Mouse (Mus musculus) stomach, postnatal 0 days (tissue): ENCODE results near the gene Znrd1as. TPM values are rescaled to one million over a fixed set of nuclear protein-coding genes. Genes with fewer than 3 reads are reported as not detected.

Experiments
- ATAC-seq: fragments of 200-750 bp; cut with Nextera tagmentation; 2 replicates; pipeline ENCODE4 v1.8.0; 2017; ENCODE audit not compliant: low FRiP score, low TSS enrichment
- DNase-seq: peaks from one replicate; pipeline ENCODE4 v3.0.0-alpha.2; 2016; ENCODE audit warnings: low spot score
- H3K27ac ChIP-seq: fragments of 300-500 bp; sonication (generic); replicated peaks from 2 replicates; pipeline ENCODE4 v1.5.1; 2014; ENCODE audit warnings: mild to moderate bottlenecking, control low read depth
- H3K27me3 ChIP-seq: fragments of 300-500 bp; sonication (generic); 2 replicates; pipeline ENCODE4 v1.6.1; 2014; ENCODE audit warnings: low read length; ENCODE audit not compliant: control insufficient read depth, insufficient read depth
- H3K36me3 ChIP-seq: fragments of 300-500 bp; sonication (generic); 2 replicates; pipeline ENCODE4 v1.6.1; 2014; ENCODE audit warnings: low read length, mixed read lengths; ENCODE audit not compliant: control insufficient read depth, insufficient read depth
- H3K4me1 ChIP-seq: fragments of 300-500 bp; sonication (generic); replicated peaks from 2 replicates; pipeline ENCODE4 v1.6.1; 2014; ENCODE audit warnings: antibody characterized with exemption; ENCODE audit not compliant: control insufficient read depth, insufficient read depth
- H3K4me2 ChIP-seq: fragments of 300-500 bp; sonication (generic); replicated peaks from 2 replicates; pipeline ENCODE4 v1.6.1; 2014; ENCODE audit warnings: low read depth, mild to moderate bottlenecking, control low read depth, moderate library complexity
- H3K4me3 ChIP-seq: fragments of 300-500 bp; sonication (generic); 2 replicates; pipeline ENCODE4 v1.5.1; 2014; ENCODE audit warnings: low read depth, low read length, control low read depth
- H3K9ac ChIP-seq: fragments of 300-500 bp; sonication (generic); 2 replicates; pipeline ENCODE4 v1.6.1; 2014; ENCODE audit warnings: mild to moderate bottlenecking, low read length, control low read depth, mixed read lengths
- H3K9me3 ChIP-seq: fragments of 300-500 bp; sonication (generic); 2 replicates; pipeline ENCODE4 v1.6.1; 2016; ENCODE audit warnings: low read length; ENCODE audit not compliant: control insufficient read depth
- CTCF ChIP-seq: IDR thresholded peaks from 2 replicates; pipeline ENCODE4 v1.5.1; 2016; ENCODE audit warnings: antibody characterized with exemption, low read depth, mild to moderate bottlenecking, moderate library complexity
- EP300 ChIP-seq: optimal IDR thresholded peaks from 2 replicates; pipeline ENCODE3; 2016; ENCODE audit warnings: antibody characterized with exemption
- WGBS: fragments of 180-500 bp; shearing (Covaris S2); extraction: QIAGEN DNeasy Blood & Tissue Kit; methylation state at CpG from one replicate; pipeline ENCODE4 v1.1.7; 2014; 5-methylcytosine and 5-hydroxymethylcytosine counted together
- polyA plus RNA-seq: library from polyadenylated mRNA; unstranded; fragments of >200 nt; fragmentation: Nextera tagmentation; extraction: Ambion mirVana; gene quantifications from 2 replicates; pipeline ENCODE4 v1.2.1, GENCODE M21; 2015

Znrd1as gene
- polyA plus RNA-seq, 1 experiment from 2014 or later, result 4.5 TPM

- 71% methylated on average over 4 of the region's 4 CpGs for WGBS
- no peaks in the 10 kb centered on the region for H3K36me3 ChIP-seq
- no peak overlapping the region for H3K9ac ChIP-seq
- H3K4me1 ChIP-seq, result no peaks in the 10 kb centered on the region
- no peak for DNase-seq
- TF ChIP-seq EP300 (no peak), CTCF (no peak)
- ATAC-seq, result no peak
- no peak overlapping the region for H3K4me2 ChIP-seq
- no peak overlapping the region for H3K4me3 ChIP-seq
- no peaks in the 10 kb centered on the region for H3K27me3 ChIP-seq
- H3K27ac ChIP-seq, result no peak overlapping the region
- no peaks in the 10 kb centered on the region for H3K9me3 ChIP-seq
These were observed 35.7 kb upstream of the Znrd1as start for GRCm38 (mm10) chr17:36922715-36923114.

- DNase-seq (no peak), ATAC-seq (no peak)
- H3K4me3 ChIP-seq, result no peak overlapping the region
- no peak overlapping the region; the same call in 1 of the 2 replicates for H3K9ac ChIP-seq
- 57% methylated on average over 4 of the region's 4 CpGs for WGBS
- H3K4me1 ChIP-seq, result no peaks in the 10 kb centered on the region
- no peaks in the 10 kb centered on the region for H3K27me3 ChIP-seq
- no peak overlapping the region for H3K27ac ChIP-seq
- TF ChIP-seq CTCF (no peak), EP300 (no peak)
- no peak overlapping the region for H3K4me2 ChIP-seq
- no peaks in the 10 kb centered on the region for H3K36me3 ChIP-seq
- H3K9me3 ChIP-seq, result no peaks in the 10 kb centered on the region
These were observed 34.9 kb upstream of the Znrd1as start for GRCm38 (mm10) chr17:36923491-36923890.

GRCm38 (mm10) chr17:36927496-36928120, 30.8 kb upstream of the Znrd1as start:
- H3K4me3 ChIP-seq, result no peak overlapping the region
- H3K4me1 ChIP-seq, result no peaks in the 10 kb centered on the region
- no peaks in the 10 kb centered on the region for H3K9me3 ChIP-seq
- no peak for DNase-seq
- H3K9ac ChIP-seq, result no peak overlapping the region
- ATAC-seq, result no peak
- no peaks in the 10 kb centered on the region for H3K36me3 ChIP-seq
- WGBS, result 28% methylated on average over 10 of the region's 10 CpGs
- H3K27ac ChIP-seq, result no peak overlapping the region
- TF ChIP-seq EP300, result no peak
- no peak for TF ChIP-seq CTCF
- H3K27me3 ChIP-seq, result no peaks in the 10 kb centered on the region
- H3K4me2 ChIP-seq, result no peak overlapping the region

GRCm38 (mm10) chr17:36929236-36929932, 29.0 kb upstream of the Znrd1as start:
- H3K27ac ChIP-seq, result 0 out of 2 replicates have a peak overlapping the region, but pooled peaks have one; percentile 31
- H3K4me3 ChIP-seq, result no peak overlapping the region
- ATAC-seq, result no peak
- H3K27me3 ChIP-seq, result no peaks in the 10 kb centered on the region
- DNase-seq, result no peak
- no peak overlapping the region for H3K9ac ChIP-seq
- no peaks in the 10 kb centered on the region for H3K36me3 ChIP-seq
- no peak overlapping the region for H3K4me2 ChIP-seq
- TF ChIP-seq EP300 (no peak), CTCF (no peak)
- no peaks in the 10 kb centered on the region for H3K9me3 ChIP-seq
- 64% methylated on average over 12 of the region's 12 CpGs for WGBS
- H3K4me1 ChIP-seq, result no peaks in the 10 kb centered on the region

- H3K36me3 ChIP-seq, result no peaks in the 10 kb centered on the region
- no peaks in the 10 kb centered on the region for H3K4me1 ChIP-seq
- H3K4me2 ChIP-seq, result no peak overlapping the region
- no peaks in the 10 kb centered on the region for H3K27me3 ChIP-seq
- TF ChIP-seq EP300 (no peak), CTCF (no peak)
- no peak for ATAC-seq
- H3K9ac ChIP-seq, result no peak overlapping the region
- WGBS, result 61% methylated on average over 6 of the region's 6 CpGs
- no peak for DNase-seq
- no peak overlapping the region for H3K4me3 ChIP-seq
- no peak overlapping the region for H3K27ac ChIP-seq
- no peaks in the 10 kb centered on the region for H3K9me3 ChIP-seq
These were observed 28.2 kb upstream of the Znrd1as start for GRCm38 (mm10) chr17:36930233-36930632.

GRCm38 (mm10) chr17:36931130-36931529, 27.3 kb upstream of the Znrd1as start:
- Histone ChIP-seq H3K36me3 (no peaks in the 10 kb centered on the region), H3K4me3 (no peak overlapping the region), H3K27me3 (no peaks in the 10 kb centered on the region), H3K4me2 (no peak overlapping the region), H3K9me3 (no peaks in the 10 kb centered on the region), H3K9ac (no peak overlapping the region), H3K27ac (no peak overlapping the region), H3K4me1 (no peaks in the 10 kb centered on the region)
- TF ChIP-seq EP300 (no peak), CTCF (no peak)
- DNase-seq (no peak), ATAC-seq (no peak)
- 73% methylated on average over 4 of the region's 4 CpGs for WGBS
